Comparison of ENCODE assay signal across 25 mouse cellular contexts in the genomic region with DNA sequence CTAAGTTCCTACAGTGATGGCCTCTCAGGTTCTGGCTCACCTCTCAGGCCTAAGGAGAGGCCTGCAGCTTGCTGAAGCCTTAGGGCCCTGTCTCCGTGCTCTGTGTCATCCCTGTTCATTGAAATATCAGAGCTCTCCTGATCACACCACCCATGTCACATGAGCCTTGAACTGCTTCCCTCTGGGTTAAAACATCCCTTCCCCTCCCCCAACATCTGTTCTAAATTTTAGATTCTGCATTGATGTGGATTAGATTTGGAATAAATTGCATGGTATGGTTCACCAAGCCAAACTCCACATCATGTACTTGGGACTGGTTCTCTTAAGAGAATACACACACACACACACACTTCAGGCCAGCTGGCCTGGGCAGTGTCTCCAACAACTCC. TPM values are rescaled to one million over a fixed set of nuclear protein-coding genes. Genes with fewer than 3 reads are reported as not detected.
DNase-seq lines count a peak whose midpoint lies in the region; ATAC-seq and TF ChIP-seq lines count a peak whose summit lies in the region.
"Had no signal": no experiment of that assay in that cellular context is flagged by ENCODE, and none has a peak within 500 bp of the region (broad histone marks: within the 10 kb centered on the region; RNA-seq: fewer than 3 reads in every experiment).

No protein-coding gene starts in this region.

- no peak overlapping the region for H3K4me3 ChIP-seq in stomach, embryonic 16.5 days (replicated peaks; ENCODE audit: low read length)
- H3K4me3 ChIP-seq in stomach, postnatal 0 days (ENCODE audit: low read depth, low read length), result no peak overlapping the region
- H3K4me3 ChIP-seq in embryonic fibroblast, embryonic 13.5 days (ENCODE audit: insufficient read depth, low read length), result no peak overlapping the region
- H3K4me3 ChIP-seq: erythroblast, embryonic 14.5 days; gastrocnemius, adult 2 months; hindbrain, embryonic 12.5 days had no signal

- H3K9ac ChIP-seq in stomach, embryonic 16.5 days (ENCODE audit: low read length), result no peak overlapping the region
- no peak overlapping the region for H3K9ac ChIP-seq in stomach, postnatal 0 days (ENCODE audit: low read length)
- H3K9ac ChIP-seq: hindbrain, embryonic 12.5 days had no signal

- H3K27ac ChIP-seq in stomach, embryonic 16.5 days (ENCODE audit: low read length), result 0 out of 2 replicates have a peak overlapping the region, but pooled peaks have one; percentile 15
- H3K27ac ChIP-seq in stomach, postnatal 0 days (replicated peaks), result no peak overlapping the region
- peak overlapping the region; percentile 7; the same call in 1 of the 2 replicates for H3K27ac ChIP-seq in embryonic fibroblast, embryonic 13.5 days (ENCODE audit: insufficient read depth, low read length)
- H3K27ac ChIP-seq: hindbrain, embryonic 12.5 days had no signal

- peaks cover 40% of the 10 kb centered on the region for H3K4me1 ChIP-seq in stomach, embryonic 16.5 days (ENCODE audit: control insufficient read depth, insufficient read depth, low read length)
- peaks cover 12% of the 10 kb centered on the region for H3K4me1 ChIP-seq in stomach, postnatal 0 days (replicated peaks; ENCODE audit: control insufficient read depth, insufficient read depth)
- H3K4me1 ChIP-seq in embryonic fibroblast, embryonic 13.5 days (ENCODE audit: control insufficient read depth, insufficient read depth, low read length), result peaks cover 4% of the 10 kb centered on the region; the same call in 1 of the 2 replicates

- no peak for TF ChIP-seq CTCF in stomach, postnatal 0 days (IDR thresholded peaks at IDR 0.05; ENCODE audit: low read depth)
- TF ChIP-seq CTCF in embryonic fibroblast, embryonic 13.5 days (IDR thresholded peaks at IDR 0.05; ENCODE audit: borderline replicate concordance, insufficient read depth, low read length), result no peak

- no peak overlapping the region for H3K4me2 ChIP-seq in stomach, embryonic 16.5 days (ENCODE audit: low read depth, low read length)
- no peak overlapping the region for H3K4me2 ChIP-seq in stomach, postnatal 0 days (replicated peaks; ENCODE audit: low read depth)
- H3K4me2 ChIP-seq: hindbrain, embryonic 12.5 days had no signal

- no peak for TF ChIP-seq POLR2A in embryonic fibroblast, embryonic 13.5 days (IDR thresholded peaks at IDR 0.05; ENCODE audit: low read depth, low read length)

- no peak for DNase-seq in stomach, postnatal 0 days (ENCODE audit: low spot score)
- DNase-seq in adipocyte (ENCODE audit: low spot score), result peak; percentile 21
- no peak for DNase-seq in frontal cortex, postnatal 36 days (ENCODE audit: low spot score in 2 of 2)
- DNase-seq in layer of hippocampus, postnatal 14 days (ENCODE audit: low spot score in 2 of 2), result no peak
- no peak for DNase-seq in cerebellum, postnatal 10 days
- DNase-seq: adrenal gland, adult 2 months; adrenal gland, postnatal 25 days; B cell, adult 2 months; cerebellum, adult 18-20 months; cerebellum, adult 9-11 months; gastrocnemius, adult 2 months; gastrocnemius, postnatal 25 days; heart, postnatal 10 days; heart, postnatal 4 days; kidney, adult 8-10 months had no signal

- H3K27me3 ChIP-seq in stomach, embryonic 16.5 days (ENCODE audit: control insufficient read depth, insufficient read depth, low read length), result no peaks in the 10 kb centered on the region
- no peaks in the 10 kb centered on the region for H3K27me3 ChIP-seq in stomach, postnatal 0 days (ENCODE audit: control insufficient read depth, insufficient read depth, low read length)
- H3K27me3 ChIP-seq: hindbrain, embryonic 12.5 days; Patski had no signal

- no peaks in the 10 kb centered on the region for H3K9me3 ChIP-seq in stomach, embryonic 16.5 days (replicated peaks; ENCODE audit: control insufficient read depth, low read length)
- H3K9me3 ChIP-seq in stomach, postnatal 0 days (ENCODE audit: control insufficient read depth, low read length), result no peaks in the 10 kb centered on the region
- H3K9me3 ChIP-seq: hindbrain, embryonic 12.5 days had no signal

- ATAC-seq in stomach, embryonic 16.5 days (ENCODE audit: insufficient read depth, low FRiP score), result no peak
- ATAC-seq in stomach, postnatal 0 days (ENCODE audit: low FRiP score, low TSS enrichment), result no peak
- ATAC-seq: activated CD4-positive, CD25-positive, alpha-beta regulatory T cell, adult 4 months; forebrain, embryonic 16.5 days; hindbrain, embryonic 16.5 days; inflammation-experienced regulatory T-cells, adult 6 months; intestine, postnatal 0 days had no signal

- 75% methylated on average over 1 of the region's 1 CpGs for WGBS in stomach, embryonic 16.5 days
- WGBS in stomach, postnatal 0 days, result 100% methylated on average over 1 of the region's 1 CpGs

- TF ChIP-seq EP300 in stomach, postnatal 0 days (optimal IDR thresholded peaks at IDR 0.05), result no peak

- H3K36me3 ChIP-seq in stomach, embryonic 16.5 days (ENCODE audit: control insufficient read depth, insufficient read depth, low read length), result no peaks in the 10 kb centered on the region
- H3K36me3 ChIP-seq in stomach, postnatal 0 days (ENCODE audit: control insufficient read depth, insufficient read depth, low read length), result no peaks in the 10 kb centered on the region

RNA-seq across cellular contexts. Expression of a gene that starts 32.5 kb away (rescaled TPM):
- 64.1 and 72.2 TPM in 2 replicates for polyA plus RNA-seq in stomach, embryonic 16.5 days (2015; fragmentation: Nextera tagmentation; extraction: Ambion mirVana)
- 61.2 and 62.6 TPM in 2 replicates for polyA plus RNA-seq in stomach, postnatal 0 days (2015; fragmentation: Nextera tagmentation; extraction: Ambion mirVana)
- 41.1 and 49.0 TPM in 2 replicates for polyA plus RNA-seq in embryonic fibroblast, embryonic 13.5 days (2011; ENCODE audit: insufficient read length, low read depth, missing spikeins)
- 10 to 100 TPM; 41.1 to 45.4 TPM for total RNA-seq in layer of hippocampus, postnatal 14 days (2021)
